Mouse (Mus musculus): ENCODE data around the gene Trappc2l. TPM values are rescaled to one million over a fixed set of nuclear protein-coding genes. Genes with fewer than 3 reads are reported as not detected.
"Not testable (repeated sequence)": the region's sequence is repeated elsewhere in the genome, so short reads cannot be mapped to it uniquely, and the experiment has no call there.

The Trappc2l gene
- total RNA-seq, 1 experiment = 56.1 TPM

- no peak overlapping the region for H3K4me3 ChIP-seq (ENCODE audit: insufficient read depth in 1 of 2, low read depth in 1 of 2, low read length in 2 of 2, poor library complexity in 1 of 2, severe bottlenecking in 1 of 2)
- H3K9ac ChIP-seq (ENCODE audit: insufficient read depth, low read depth, low read length, poor library complexity, severe bottlenecking) = no peak overlapping the region
- H3K36me3 ChIP-seq (ENCODE audit: control insufficient read depth, insufficient read depth, low read length, poor library complexity, severe bottlenecking) = no peaks in the 10 kb centered on the region
- no peak overlapping the region for H3K27ac ChIP-seq (ENCODE audit: insufficient read depth, low read depth, low read length, poor library complexity, severe bottlenecking)
- H3K4me1 ChIP-seq (ENCODE audit: control insufficient read depth in 2 of 2, insufficient read depth in 2 of 2, low read length in 2 of 2, poor library complexity in 1 of 2) = peaks cover 0 to 4% of the 10 kb centered on the region in 2 experiments; a peak in 1 of 4 replicates
- no peak for TF ChIP-seq ZNF384 (IDR thresholded peaks at IDR 0.05; ENCODE audit: low read depth, low read length)
- no peak for TF ChIP-seq HCFC1 (IDR thresholded peaks at IDR 0.05; ENCODE audit: borderline replicate concordance, insufficient read depth, low read length)
- no peak for TF ChIP-seq CHD2 (IDR thresholded peaks at IDR 0.05; ENCODE audit: low read depth, low read length)
- no peak for TF ChIP-seq MAFK (IDR thresholded peaks at IDR 0.05; ENCODE audit: insufficient read depth, low read depth, low read length)
- TF ChIP-seq ZC3H11A (IDR thresholded peaks at IDR 0.05; ENCODE audit: borderline replicate concordance, low read depth, low read length) = no peak
- no peak for DNase-seq (ENCODE audit: low read depth, low spot score)
- H3K9me3 ChIP-seq (ENCODE audit: control insufficient read depth, insufficient read depth, low read depth, low read length) = no peaks in the 10 kb centered on the region
- in situ Hi-C loops (cut with MboI; ENCODE audit: low sequenced_read_pairs in 2 of 2, unreplicated experiment in 2 of 2) = no loop called here
Measured at GRCm38 (mm10) chr8:122626896-122627295, 15.5 kb downstream of the Trappc2l start.

GRCm38 (mm10) chr8:122629388-122629787 lies 17.9 kb downstream of the Trappc2l start:
- H3K27ac ChIP-seq (ENCODE audit: insufficient read depth, low read depth, low read length, poor library complexity, severe bottlenecking) = no peak overlapping the region
- no peaks in the 10 kb centered on the region for H3K9me3 ChIP-seq (ENCODE audit: control insufficient read depth, insufficient read depth, low read depth, low read length)
- no peak for DNase-seq (ENCODE audit: low read depth, low spot score)
- no peaks in the 10 kb centered on the region for H3K36me3 ChIP-seq (ENCODE audit: control insufficient read depth, insufficient read depth, low read length, poor library complexity, severe bottlenecking)
- H3K4me1 ChIP-seq (ENCODE audit: control insufficient read depth in 2 of 2, insufficient read depth in 2 of 2, low read length in 2 of 2, poor library complexity in 1 of 2) = peaks cover 0 to 4% of the 10 kb centered on the region in 2 experiments; a peak in 1 of 4 replicates
- in situ Hi-C loops (cut with MboI; ENCODE audit: low sequenced_read_pairs in 2 of 2, unreplicated experiment in 2 of 2) = no loop called here
- TF ChIP-seq MAFK (IDR thresholded peaks at IDR 0.05; ENCODE audit: insufficient read depth, low read depth, low read length) (no peak), ZC3H11A (IDR thresholded peaks at IDR 0.05; ENCODE audit: borderline replicate concordance, low read depth, low read length) (no peak), ZNF384 (IDR thresholded peaks at IDR 0.05; ENCODE audit: low read depth, low read length) (no peak), CHD2 (IDR thresholded peaks at IDR 0.05; ENCODE audit: low read depth, low read length) (no peak), HCFC1 (IDR thresholded peaks at IDR 0.05; ENCODE audit: borderline replicate concordance, insufficient read depth, low read length) (no peak)
- H3K4me3 ChIP-seq (ENCODE audit: insufficient read depth in 1 of 2, low read depth in 1 of 2, low read length in 2 of 2, poor library complexity in 1 of 2, severe bottlenecking in 1 of 2) = no peak overlapping the region
- no peak overlapping the region for H3K9ac ChIP-seq (ENCODE audit: insufficient read depth, low read depth, low read length, poor library complexity, severe bottlenecking)

GRCm38 (mm10) chr8:122630696-122631095 lies 19.3 kb downstream of the Trappc2l start:
- H3K36me3 ChIP-seq (ENCODE audit: control insufficient read depth, insufficient read depth, low read length, poor library complexity, severe bottlenecking) = no peaks in the 10 kb centered on the region
- TF ChIP-seq ZC3H11A (IDR thresholded peaks at IDR 0.05; ENCODE audit: borderline replicate concordance, low read depth, low read length) (no peak), MAFK (IDR thresholded peaks at IDR 0.05; ENCODE audit: insufficient read depth, low read depth, low read length) (no peak), ZNF384 (IDR thresholded peaks at IDR 0.05; ENCODE audit: low read depth, low read length) (no peak), CHD2 (IDR thresholded peaks at IDR 0.05; ENCODE audit: low read depth, low read length) (no peak), HCFC1 (IDR thresholded peaks at IDR 0.05; ENCODE audit: borderline replicate concordance, insufficient read depth, low read length) (no peak)
- in situ Hi-C loops (cut with MboI; ENCODE audit: low sequenced_read_pairs in 2 of 2, unreplicated experiment in 2 of 2) = no loop called here
- no peak overlapping the region for H3K27ac ChIP-seq (ENCODE audit: insufficient read depth, low read depth, low read length, poor library complexity, severe bottlenecking)
- no peaks in the 10 kb centered on the region for H3K9me3 ChIP-seq (ENCODE audit: control insufficient read depth, insufficient read depth, low read depth, low read length)
- peak overlapping the region; percentile 50 for H3K9ac ChIP-seq (ENCODE audit: insufficient read depth, low read depth, low read length, poor library complexity, severe bottlenecking)
- peaks cover 0 to 6% of the 10 kb centered on the region in 2 experiments; a peak in 1 of 4 replicates for H3K4me1 ChIP-seq (ENCODE audit: control insufficient read depth in 2 of 2, insufficient read depth in 2 of 2, low read length in 2 of 2, poor library complexity in 1 of 2)
- H3K4me3 ChIP-seq (ENCODE audit: insufficient read depth in 1 of 2, low read depth in 1 of 2, low read length in 2 of 2, poor library complexity in 1 of 2, severe bottlenecking in 1 of 2) = peak overlapping the region; percentile 63 to 66
- no peak for DNase-seq (ENCODE audit: low read depth, low spot score)

GRCm38 (mm10) chr8:122632134-122632533 lies 20.7 kb downstream of the Trappc2l start:
- in situ Hi-C loops (cut with MboI; ENCODE audit: low sequenced_read_pairs in 2 of 2, unreplicated experiment in 2 of 2); H3K27ac ChIP-seq (ENCODE audit: insufficient read depth, low read depth, low read length, poor library complexity, severe bottlenecking); H3K4me3 ChIP-seq (ENCODE audit: insufficient read depth in 1 of 2, low read depth in 1 of 2, low read length in 2 of 2, poor library complexity in 1 of 2, severe bottlenecking in 1 of 2); H3K9me3 ChIP-seq (ENCODE audit: control insufficient read depth, insufficient read depth, low read depth, low read length); DNase-seq (ENCODE audit: low read depth, low spot score); H3K4me1 ChIP-seq (ENCODE audit: control insufficient read depth in 2 of 2, insufficient read depth in 2 of 2, low read length in 2 of 2, poor library complexity in 1 of 2); H3K9ac ChIP-seq (ENCODE audit: insufficient read depth, low read depth, low read length, poor library complexity, severe bottlenecking); H3K36me3 ChIP-seq (ENCODE audit: control insufficient read depth, insufficient read depth, low read length, poor library complexity, severe bottlenecking): not testable (repeated sequence)
- TF ChIP-seq ZNF384 (IDR thresholded peaks at IDR 0.05; ENCODE audit: low read depth, low read length) = 0 out of 2 replicates have a peak, but pooled peaks have one; percentile 50

GRCm38 (mm10) chr8:122633205-122633604 lies 21.8 kb downstream of the Trappc2l start:
- Histone ChIP-seq H3K36me3 (ENCODE audit: control insufficient read depth, insufficient read depth, low read length, poor library complexity, severe bottlenecking) (no peaks in the 10 kb centered on the region), H3K4me1 (ENCODE audit: control insufficient read depth in 2 of 2, insufficient read depth in 2 of 2, low read length in 2 of 2, poor library complexity in 1 of 2) (peaks cover 0 to 13% of the 10 kb centered on the region in 2 experiments; a peak in 1 of 4 replicates), H3K9me3 (ENCODE audit: control insufficient read depth, insufficient read depth, low read depth, low read length) (no peaks in the 10 kb centered on the region), H3K27ac (ENCODE audit: insufficient read depth, low read depth, low read length, poor library complexity, severe bottlenecking) (no peak overlapping the region), H3K4me3 (ENCODE audit: insufficient read depth in 1 of 2, low read depth in 1 of 2, low read length in 2 of 2, poor library complexity in 1 of 2, severe bottlenecking in 1 of 2) (no peak overlapping the region), H3K9ac (ENCODE audit: insufficient read depth, low read depth, low read length, poor library complexity, severe bottlenecking) (no peak overlapping the region)
- in situ Hi-C loops (cut with MboI; ENCODE audit: low sequenced_read_pairs in 2 of 2, unreplicated experiment in 2 of 2) = no loop called here
- TF ChIP-seq MAFK (IDR thresholded peaks at IDR 0.05; ENCODE audit: insufficient read depth, low read depth, low read length) = no peak
- TF ChIP-seq ZNF384 (IDR thresholded peaks at IDR 0.05; ENCODE audit: low read depth, low read length) = no peak
- TF ChIP-seq HCFC1 (IDR thresholded peaks at IDR 0.05; ENCODE audit: borderline replicate concordance, insufficient read depth, low read length) = no peak
- no peak for TF ChIP-seq CHD2 (IDR thresholded peaks at IDR 0.05; ENCODE audit: low read depth, low read length)
- TF ChIP-seq ZC3H11A (IDR thresholded peaks at IDR 0.05; ENCODE audit: borderline replicate concordance, low read depth, low read length) = no peak
- no peak for DNase-seq (ENCODE audit: low read depth, low spot score)

Data from ES-E14 (cell line).